Mouse (Mus musculus): Measurements from ENCODE around the gene Gm4922. TPM values are rescaled to one million over a fixed set of nuclear protein-coding genes. Genes with fewer than 3 reads are reported as not detected.

Gm4922 gene
- 0.08 TPM in 1 of 2 replicates, not detected in the other for polyA plus RNA-seq (2014; fragmentation: Nextera tagmentation; extraction: Ambion mirVana)

GRCm38 (mm10) chr10:18786693-18787092 lies at the start of gene Gm4922:
TSS of gene Gm4922 (minus strand) at chr10:18786793.
- ATAC-seq (ENCODE audit: low FRiP score) (no peak), DNase-seq (ENCODE audit: low spot score, missing footprints) (no peak)
- no peak within 1 kb of the TSS for H3K4me2 ChIP-seq
- no peak within 1 kb of the TSS for H3K27ac ChIP-seq (ENCODE audit: low read depth, low read length)
- no peaks in the 10 kb centered on the region for H3K9me3 ChIP-seq (ENCODE audit: control insufficient read depth, low read length)
- H3K9ac ChIP-seq (ENCODE audit: low read length): no peak within 1 kb of the TSS
- no peaks in the 10 kb centered on the region for H3K27me3 ChIP-seq (ENCODE audit: control insufficient read depth, insufficient read depth, low read length)
- H3K36me3 ChIP-seq (ENCODE audit: control insufficient read depth, insufficient read depth, low read length): no peaks in the 10 kb centered on the region
- H3K4me3 ChIP-seq (ENCODE audit: low read depth, low read length): no peak within 1 kb of the TSS
- WGBS: 94% methylated on average over 1 of the region's 1 CpGs
- no peaks in the 10 kb centered on the region for H3K4me1 ChIP-seq (ENCODE audit: control insufficient read depth, insufficient read depth, low read length)

- Histone ChIP-seq H3K9ac (ENCODE audit: low read length) (no peak overlapping the region), H3K27ac (ENCODE audit: low read depth, low read length) (no peak overlapping the region), H3K4me3 (ENCODE audit: low read depth, low read length) (no peak overlapping the region), H3K27me3 (ENCODE audit: control insufficient read depth, insufficient read depth, low read length) (no peaks in the 10 kb centered on the region), H3K4me1 (ENCODE audit: control insufficient read depth, insufficient read depth, low read length) (no peaks in the 10 kb centered on the region), H3K36me3 (ENCODE audit: control insufficient read depth, insufficient read depth, low read length) (no peaks in the 10 kb centered on the region), H3K9me3 (ENCODE audit: control insufficient read depth, low read length) (no peaks in the 10 kb centered on the region), H3K4me2 (no peak overlapping the region)
- 50% methylated on average over 6 of the region's 6 CpGs for WGBS
- ATAC-seq (ENCODE audit: low FRiP score): no peak
- no peak for DNase-seq (ENCODE audit: low spot score, missing footprints)
Observed at GRCm38 (mm10) chr10:18835684-18836479, 49.3 kb upstream of the Gm4922 start.

- Histone ChIP-seq H3K27ac (ENCODE audit: low read depth, low read length) (no peak overlapping the region), H3K4me2 (no peak overlapping the region), H3K36me3 (ENCODE audit: control insufficient read depth, insufficient read depth, low read length) (no peaks in the 10 kb centered on the region), H3K9ac (ENCODE audit: low read length) (no peak overlapping the region), H3K4me3 (ENCODE audit: low read depth, low read length) (no peak overlapping the region), H3K9me3 (ENCODE audit: control insufficient read depth, low read length) (no peaks in the 10 kb centered on the region), H3K4me1 (ENCODE audit: control insufficient read depth, insufficient read depth, low read length) (no peaks in the 10 kb centered on the region), H3K27me3 (ENCODE audit: control insufficient read depth, insufficient read depth, low read length) (no peaks in the 10 kb centered on the region)
- no peak for DNase-seq (ENCODE audit: low spot score, missing footprints)
- WGBS: 76% methylated on average over 2 of the region's 2 CpGs
- ATAC-seq (ENCODE audit: low FRiP score): no peak
Observed at GRCm38 (mm10) chr10:18834389-18834788, 47.8 kb upstream of the Gm4922 start.

GRCm38 (mm10) chr10:18831823-18832222 lies 45.2 kb upstream of the Gm4922 start:
- WGBS: 58% methylated on average over 7 of the region's 7 CpGs
- Histone ChIP-seq H3K4me2 (no peak overlapping the region), H3K27me3 (ENCODE audit: control insufficient read depth, insufficient read depth, low read length) (no peaks in the 10 kb centered on the region), H3K9ac (ENCODE audit: low read length) (no peak overlapping the region), H3K4me1 (ENCODE audit: control insufficient read depth, insufficient read depth, low read length) (no peaks in the 10 kb centered on the region), H3K4me3 (ENCODE audit: low read depth, low read length) (no peak overlapping the region), H3K27ac (ENCODE audit: low read depth, low read length) (no peak overlapping the region), H3K36me3 (ENCODE audit: control insufficient read depth, insufficient read depth, low read length) (no peaks in the 10 kb centered on the region), H3K9me3 (ENCODE audit: control insufficient read depth, low read length) (no peaks in the 10 kb centered on the region)
- DNase-seq (ENCODE audit: low spot score, missing footprints) (no peak), ATAC-seq (ENCODE audit: low FRiP score) (0 out of 2 replicates have a peak, but pooled peaks have one; percentile 16)

GRCm38 (mm10) chr10:18830359-18830758 lies 43.8 kb upstream of the Gm4922 start:
- no peaks in the 10 kb centered on the region for H3K36me3 ChIP-seq (ENCODE audit: control insufficient read depth, insufficient read depth, low read length)
- 85% methylated on average over 4 of the region's 4 CpGs for WGBS
- no peaks in the 10 kb centered on the region for H3K27me3 ChIP-seq (ENCODE audit: control insufficient read depth, insufficient read depth, low read length)
- H3K9ac ChIP-seq (ENCODE audit: low read length): no peak overlapping the region
- H3K4me1 ChIP-seq (ENCODE audit: control insufficient read depth, insufficient read depth, low read length): no peaks in the 10 kb centered on the region
- DNase-seq (ENCODE audit: low spot score, missing footprints): no peak
- no peaks in the 10 kb centered on the region for H3K9me3 ChIP-seq (ENCODE audit: control insufficient read depth, low read length)
- no peak overlapping the region for H3K4me3 ChIP-seq (ENCODE audit: low read depth, low read length)
- H3K27ac ChIP-seq (ENCODE audit: low read depth, low read length): no peak overlapping the region
- no peak for ATAC-seq (ENCODE audit: low FRiP score)
- no peak overlapping the region for H3K4me2 ChIP-seq

GRCm38 (mm10) chr10:18827936-18828335 lies 41.3 kb upstream of the Gm4922 start:
- H3K4me2 ChIP-seq: no peak overlapping the region
- no peaks in the 10 kb centered on the region for H3K9me3 ChIP-seq (ENCODE audit: control insufficient read depth, low read length)
- no peak for DNase-seq (ENCODE audit: low spot score, missing footprints)
- no peak overlapping the region for H3K27ac ChIP-seq (ENCODE audit: low read depth, low read length)
- H3K4me3 ChIP-seq (ENCODE audit: low read depth, low read length): no peak overlapping the region
- 34% methylated on average over 2 of the region's 2 CpGs for WGBS
- H3K9ac ChIP-seq (ENCODE audit: low read length): no peak overlapping the region
- no peaks in the 10 kb centered on the region for H3K4me1 ChIP-seq (ENCODE audit: control insufficient read depth, insufficient read depth, low read length)
- ATAC-seq (ENCODE audit: low FRiP score): no peak
- no peaks in the 10 kb centered on the region for H3K36me3 ChIP-seq (ENCODE audit: control insufficient read depth, insufficient read depth, low read length)
- no peaks in the 10 kb centered on the region for H3K27me3 ChIP-seq (ENCODE audit: control insufficient read depth, insufficient read depth, low read length)

- H3K9me3 ChIP-seq (ENCODE audit: control insufficient read depth, low read length): no peaks in the 10 kb centered on the region
- DNase-seq (ENCODE audit: low spot score, missing footprints) (no peak), ATAC-seq (ENCODE audit: low FRiP score) (no peak)
- H3K27ac ChIP-seq (ENCODE audit: low read depth, low read length): no peak overlapping the region
- H3K4me1 ChIP-seq (ENCODE audit: control insufficient read depth, insufficient read depth, low read length): no peaks in the 10 kb centered on the region
- H3K27me3 ChIP-seq (ENCODE audit: control insufficient read depth, insufficient read depth, low read length): no peaks in the 10 kb centered on the region
- H3K4me3 ChIP-seq (ENCODE audit: low read depth, low read length): no peak overlapping the region
- H3K36me3 ChIP-seq (ENCODE audit: control insufficient read depth, insufficient read depth, low read length): no peaks in the 10 kb centered on the region
- H3K4me2 ChIP-seq: no peak overlapping the region
- 86% methylated on average over 2 of the region's 2 CpGs for WGBS
- no peak overlapping the region for H3K9ac ChIP-seq (ENCODE audit: low read length)
Observed at GRCm38 (mm10) chr10:18826107-18826506, 39.5 kb upstream of the Gm4922 start.

- no peak for ATAC-seq (ENCODE audit: low FRiP score)
- no peak overlapping the region for H3K27ac ChIP-seq (ENCODE audit: low read depth, low read length)
- H3K4me1 ChIP-seq (ENCODE audit: control insufficient read depth, insufficient read depth, low read length): no peaks in the 10 kb centered on the region
- no peaks in the 10 kb centered on the region for H3K36me3 ChIP-seq (ENCODE audit: control insufficient read depth, insufficient read depth, low read length)
- H3K9ac ChIP-seq (ENCODE audit: low read length): no peak overlapping the region
- no peak overlapping the region for H3K4me3 ChIP-seq (ENCODE audit: low read depth, low read length)
- no peak overlapping the region for H3K4me2 ChIP-seq
- no peaks in the 10 kb centered on the region for H3K27me3 ChIP-seq (ENCODE audit: control insufficient read depth, insufficient read depth, low read length)
- no peaks in the 10 kb centered on the region for H3K9me3 ChIP-seq (ENCODE audit: control insufficient read depth, low read length)
- no peak for DNase-seq (ENCODE audit: low spot score, missing footprints)
Observed at GRCm38 (mm10) chr10:18825143-18825542, 38.5 kb upstream of the Gm4922 start.

GRCm38 (mm10) chr10:18816560-18816959 lies 30.0 kb upstream of the Gm4922 start:
- DNase-seq (ENCODE audit: low spot score, missing footprints) (no peak), ATAC-seq (ENCODE audit: low FRiP score) (peak; percentile 46; the same call in 1 of the 2 replicates)
- no peaks in the 10 kb centered on the region for H3K27me3 ChIP-seq (ENCODE audit: control insufficient read depth, insufficient read depth, low read length)
- no peaks in the 10 kb centered on the region for H3K36me3 ChIP-seq (ENCODE audit: control insufficient read depth, insufficient read depth, low read length)
- no peaks in the 10 kb centered on the region; the same call in 1 of the 2 replicates for H3K4me1 ChIP-seq (ENCODE audit: control insufficient read depth, insufficient read depth, low read length)
- H3K4me2 ChIP-seq: no peak overlapping the region
- no peak overlapping the region for H3K27ac ChIP-seq (ENCODE audit: low read depth, low read length)
- no peak overlapping the region for H3K4me3 ChIP-seq (ENCODE audit: low read depth, low read length)
- no peak overlapping the region for H3K9ac ChIP-seq (ENCODE audit: low read length)
- H3K9me3 ChIP-seq (ENCODE audit: control insufficient read depth, low read length): no peaks in the 10 kb centered on the region
- 63% methylated on average over 5 of the region's 5 CpGs for WGBS

All from midbrain, embryonic 11.5 days (tissue).